Mouse (Mus musculus) liver, adult (tissue): ENCODE measurements around the gene Wwc1.

Experiments
- GATA4 ChIP-seq: IDR thresholded peaks from 2 replicates; pipeline ENCODE4 v1.6.1; 2014; ENCODE audit warnings: mild to moderate bottlenecking, low read length; ENCODE audit not compliant: insufficient replicate concordance

The Wwc1 gene

DNA sequence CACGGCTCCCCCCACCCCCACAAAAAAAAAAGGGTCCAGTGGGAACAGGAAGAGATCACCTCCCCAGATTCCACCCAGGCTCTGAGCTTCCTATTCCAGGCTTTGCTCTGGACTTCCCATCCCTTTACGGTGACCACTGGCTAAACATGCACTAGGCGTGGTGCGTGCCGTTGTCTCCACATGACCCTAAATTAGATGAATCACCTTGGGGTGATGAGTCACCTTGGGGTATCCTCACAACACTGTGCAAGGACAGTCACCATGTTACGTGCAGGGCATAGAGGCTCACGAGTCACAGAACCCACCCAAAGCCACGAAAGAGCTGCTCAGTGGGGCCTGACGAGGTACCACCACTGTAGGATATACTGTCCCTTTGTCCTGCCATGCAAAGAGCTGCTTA, 136.0 kb downstream of the Wwc1 start:
- TF ChIP-seq GATA4: no peak

DNA sequence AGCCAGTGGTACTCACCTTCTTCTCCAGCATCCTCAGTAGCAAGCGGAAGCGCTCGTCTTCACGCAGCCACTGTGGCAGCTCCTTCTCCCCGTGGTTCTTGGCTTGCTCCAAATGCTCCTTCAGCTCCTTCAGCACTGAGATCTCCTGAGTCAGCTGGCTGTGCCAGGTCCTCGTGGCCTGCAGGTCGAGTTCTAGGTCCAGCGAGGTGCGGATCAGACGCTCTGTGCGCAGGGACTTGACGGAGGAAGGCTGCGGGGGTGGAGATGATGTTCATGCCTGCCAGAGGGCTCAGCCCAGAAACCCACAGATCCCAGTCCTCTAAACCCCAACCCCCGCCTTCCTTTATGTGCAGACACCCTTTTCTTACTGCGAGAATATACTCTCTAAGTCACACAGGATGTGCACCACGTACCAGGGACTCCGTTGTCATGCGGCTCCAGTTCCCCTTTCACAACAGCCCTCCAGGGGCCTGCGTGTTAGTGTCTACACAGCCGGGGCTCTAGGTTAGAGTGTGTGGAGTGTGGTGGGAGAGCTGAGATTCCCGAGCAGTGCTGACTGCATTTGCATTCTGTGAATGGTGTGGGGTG, 138.5 kb downstream of the Wwc1 start:
- TF ChIP-seq GATA4: no peak

DNA sequence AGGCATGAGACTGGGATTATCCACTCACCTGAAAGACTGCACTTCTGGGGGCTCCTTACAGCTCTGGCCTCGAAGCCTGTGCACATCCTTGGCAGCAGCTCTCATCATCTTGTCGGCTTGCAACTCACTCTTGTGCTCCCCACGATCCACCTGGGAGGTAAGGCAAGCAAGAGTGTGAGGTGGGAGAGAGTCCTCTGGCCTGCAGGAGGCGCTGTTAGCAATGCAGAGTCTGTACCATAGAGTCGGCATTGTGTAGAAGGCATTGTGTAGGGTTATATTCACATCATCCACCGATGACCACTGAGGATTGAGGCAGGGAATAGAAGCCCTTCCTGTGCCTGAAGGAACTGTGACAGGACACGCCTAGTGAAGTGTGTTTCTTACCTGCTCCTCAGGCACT, 140.0 kb downstream of the Wwc1 start:
- TF ChIP-seq GATA4: no peak

DNA sequence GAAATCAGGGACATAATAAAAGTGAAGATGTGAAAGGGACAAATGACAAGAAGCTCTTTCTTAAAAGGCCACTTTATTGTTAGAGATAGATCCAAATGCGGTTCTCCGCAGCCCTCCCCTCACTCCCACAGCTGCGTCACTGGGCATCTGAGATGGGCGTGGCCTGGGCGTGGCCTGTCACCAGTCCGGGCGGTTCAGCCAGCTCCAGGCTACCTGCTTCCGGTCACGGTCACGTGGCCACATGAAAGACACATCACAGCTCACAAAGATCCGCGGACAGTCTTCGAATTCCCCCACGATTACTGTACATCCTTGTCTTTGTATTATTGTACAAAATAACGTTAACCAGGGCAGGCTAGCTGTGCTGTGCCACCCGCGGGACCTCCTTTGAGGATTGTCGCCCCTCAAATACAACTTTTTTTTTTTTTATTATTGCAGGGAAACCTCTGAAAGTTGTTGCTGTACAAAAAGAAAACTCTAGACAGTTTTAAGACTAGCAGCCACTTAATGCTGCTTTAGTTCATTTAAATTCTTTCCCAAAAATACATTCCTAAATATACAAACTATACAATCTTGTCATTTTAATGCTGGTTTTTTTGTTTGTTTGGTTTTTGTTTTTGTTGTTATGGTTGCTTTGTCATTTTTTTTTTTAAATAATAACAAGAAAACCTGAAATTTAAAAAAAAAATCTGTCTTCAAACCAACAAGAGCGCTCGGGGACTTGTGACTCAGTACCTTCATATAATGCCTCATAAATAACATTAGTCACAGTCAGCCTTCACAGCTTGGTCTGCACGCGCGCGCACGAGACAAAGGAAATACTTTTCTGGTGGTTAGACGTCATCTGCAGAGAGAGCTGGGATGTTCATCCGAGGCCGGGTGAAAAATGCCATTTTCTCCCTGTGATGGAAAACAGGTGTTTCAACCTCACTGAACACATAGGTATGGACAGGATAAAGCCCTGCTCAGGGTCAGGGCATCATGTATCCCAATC, 141.7 kb downstream of the Wwc1 start:
- TF ChIP-seq GATA4: no peak

DNA sequence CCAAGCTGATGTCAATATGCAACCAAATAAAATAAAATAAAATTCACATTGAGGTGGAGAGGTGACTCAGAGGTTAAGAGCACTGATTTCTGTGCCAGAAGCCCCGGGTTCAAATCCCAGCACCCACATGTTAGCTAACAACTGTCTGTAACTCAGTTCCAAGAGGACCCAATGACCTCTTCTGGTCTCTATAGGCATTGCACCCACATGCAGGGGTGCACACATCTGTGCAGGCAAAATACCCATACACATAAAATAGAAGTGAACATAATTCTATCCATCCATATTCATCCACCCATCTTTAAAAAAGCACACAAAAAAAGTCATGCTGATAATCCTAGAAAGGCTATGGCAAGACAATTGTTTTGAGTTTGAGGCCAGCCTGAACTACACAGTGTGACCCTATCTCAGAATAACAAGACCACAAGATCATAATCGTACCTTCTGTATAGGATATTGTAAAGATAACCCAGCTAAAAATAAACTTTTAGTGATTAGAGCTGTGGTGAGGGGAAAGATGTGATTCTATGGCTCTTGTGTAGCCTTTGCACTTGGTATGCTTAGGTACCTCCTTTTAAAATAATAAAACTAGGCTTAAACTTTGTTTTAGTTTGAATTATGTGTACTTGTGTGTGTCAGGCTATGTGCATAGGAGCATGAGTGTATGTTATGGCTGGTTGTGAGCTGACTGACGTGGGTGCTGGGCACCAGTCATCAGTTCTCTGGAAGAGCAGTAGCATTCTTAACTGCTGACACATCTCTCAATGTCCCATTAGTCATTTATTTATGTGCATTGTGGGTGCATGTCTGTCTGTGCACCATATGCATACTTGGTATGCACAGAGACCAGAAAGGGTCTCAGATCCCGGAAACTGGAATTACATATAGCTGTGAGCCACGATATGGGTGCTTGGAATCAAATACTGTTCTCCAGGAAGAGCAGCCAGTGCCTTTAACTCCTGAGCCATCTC, 142.9 kb downstream of the Wwc1 start:
- TF ChIP-seq GATA4: no peak

DNA sequence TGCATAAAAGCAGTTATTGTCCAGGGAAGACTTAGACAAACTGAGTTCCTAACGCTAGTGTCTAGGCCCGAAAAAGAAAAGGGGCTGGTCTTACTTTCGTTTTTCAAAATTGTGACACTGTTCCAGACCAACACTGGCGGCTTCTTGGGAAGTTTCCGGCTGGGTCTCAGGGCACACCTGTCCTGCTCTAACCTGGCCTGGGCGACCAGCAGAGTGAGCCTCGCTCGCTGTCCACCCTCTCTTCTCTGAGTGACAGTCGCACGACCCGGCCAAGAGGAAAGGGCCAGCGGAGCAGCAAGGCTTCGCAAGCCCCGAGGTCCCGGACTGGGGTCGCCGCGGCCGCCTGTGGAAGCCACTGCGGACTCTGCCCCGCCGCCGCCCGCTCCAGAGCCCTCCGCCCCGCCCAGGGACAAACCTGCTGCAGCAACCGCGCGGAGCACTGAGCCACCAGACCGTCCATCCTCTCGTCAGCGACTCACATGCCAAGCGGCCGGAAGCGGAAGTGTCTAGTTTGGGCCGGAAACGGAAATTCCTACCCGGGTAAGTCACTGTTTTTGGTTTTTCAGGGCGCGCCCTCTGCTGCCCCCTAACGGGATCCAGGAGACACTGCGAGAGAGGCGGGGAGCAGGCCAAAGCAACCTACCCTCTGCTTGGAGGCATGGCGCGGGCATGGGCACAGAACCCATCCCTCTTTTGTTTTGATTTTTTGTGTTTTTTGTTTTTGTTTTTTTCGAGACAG, 146.1 kb downstream of the Wwc1 start, which contains the start of gene Rars:
Rars (minus strand) TSS at position 485 of the 739 bp plus-strand sequence.
- no peak for TF ChIP-seq GATA4

DNA sequence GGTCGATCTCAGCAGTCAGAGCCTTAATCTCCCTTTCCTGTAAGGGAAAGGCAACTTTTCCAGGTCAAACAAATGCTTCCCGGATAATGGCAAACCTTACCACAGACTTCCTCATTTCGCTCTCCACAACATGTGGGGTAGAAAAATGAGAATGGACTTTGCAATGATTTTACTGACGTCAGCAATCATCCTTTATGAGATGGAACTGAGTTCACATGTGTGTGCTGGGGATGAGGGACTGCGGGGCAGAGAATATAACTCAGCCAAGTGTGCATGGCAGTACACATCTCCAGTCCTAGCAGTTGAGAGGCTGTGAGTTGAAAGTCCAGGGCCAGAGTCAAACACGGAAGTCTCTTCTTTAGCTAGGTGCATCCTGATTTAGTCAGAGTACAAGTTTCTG, 147.1 kb downstream of the Wwc1 start:
- no peak for TF ChIP-seq GATA4

DNA sequence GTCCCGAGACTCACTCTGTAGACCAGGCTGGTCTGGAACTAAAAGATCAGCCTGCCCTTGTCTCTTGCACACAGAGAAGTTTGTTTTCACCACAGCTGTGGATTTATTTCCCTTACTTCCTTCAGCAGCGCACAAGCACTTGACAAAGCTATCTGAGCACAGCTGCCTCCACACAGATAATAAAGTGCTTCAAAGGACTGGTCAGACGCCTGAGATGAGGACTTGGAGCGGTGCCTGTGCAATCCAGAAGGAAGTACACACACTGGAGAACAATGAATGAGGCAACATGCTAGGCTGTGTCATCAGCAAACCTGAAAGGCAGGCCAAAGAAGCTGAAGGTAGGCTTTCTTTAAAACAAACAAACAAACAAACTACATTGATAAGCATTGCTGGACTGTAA, 148.2 kb downstream of the Wwc1 start:
- TF ChIP-seq GATA4: no peak

DNA sequence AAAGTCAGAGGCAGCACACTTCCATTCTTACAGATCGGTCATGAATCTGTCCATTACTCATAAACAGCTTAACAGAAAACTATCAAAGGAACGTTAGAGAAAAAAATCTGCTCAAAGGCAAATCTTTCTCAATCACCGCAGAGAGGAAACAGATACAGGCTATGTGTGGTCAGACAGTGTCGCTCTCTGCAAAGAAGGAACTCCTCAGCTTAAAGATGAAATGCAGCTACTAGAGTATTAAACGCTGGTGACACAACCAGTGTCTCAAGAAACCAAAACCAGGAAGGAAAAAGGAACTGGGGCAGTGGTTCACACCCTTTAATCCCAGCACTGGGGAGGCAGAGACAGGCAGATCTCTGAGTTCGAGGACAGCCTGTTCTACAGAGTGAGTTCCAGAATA, 152.6 kb downstream of the Wwc1 start:
- no peak for TF ChIP-seq GATA4

DNA sequence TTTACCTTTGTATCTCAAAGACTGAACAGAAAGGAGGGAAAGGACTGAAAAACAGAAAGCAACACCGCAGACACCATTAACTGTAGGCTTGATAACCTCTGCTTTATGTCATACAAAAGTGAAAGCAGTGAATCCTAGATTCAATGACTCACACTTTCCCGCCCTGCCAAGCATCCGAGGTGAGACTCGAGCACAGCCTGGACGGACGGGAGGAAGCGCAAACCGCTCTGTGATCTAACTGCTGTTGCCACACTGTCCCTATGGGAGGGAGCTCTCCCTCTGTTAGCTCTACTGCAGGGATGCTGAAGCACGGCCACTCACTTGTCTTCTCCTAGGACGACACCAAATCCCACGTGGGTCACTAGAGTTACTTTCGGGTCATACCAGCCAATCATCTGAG, 164.0 kb downstream of the Wwc1 start:
- TF ChIP-seq GATA4: no peak

DNA sequence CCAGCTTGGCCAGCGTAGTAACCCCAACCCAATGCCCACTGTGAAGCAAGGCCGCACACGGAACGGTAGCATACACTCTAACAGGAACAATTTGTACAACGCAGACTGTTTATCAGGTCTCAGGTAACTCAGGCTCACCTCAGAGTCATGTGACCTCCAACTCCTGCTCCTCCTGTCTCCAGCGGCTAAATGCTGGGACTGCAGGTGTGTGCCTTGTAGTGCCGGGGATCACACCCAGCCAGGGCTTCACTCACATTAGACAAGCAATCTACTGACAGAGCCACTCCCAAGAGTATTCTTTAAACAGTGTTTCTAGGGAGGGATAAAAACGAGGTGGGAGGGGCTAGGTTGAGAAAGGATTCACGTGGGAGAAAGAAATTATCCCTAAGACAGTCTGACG, 168.9 kb downstream of the Wwc1 start:
- TF ChIP-seq GATA4: no peak

DNA sequence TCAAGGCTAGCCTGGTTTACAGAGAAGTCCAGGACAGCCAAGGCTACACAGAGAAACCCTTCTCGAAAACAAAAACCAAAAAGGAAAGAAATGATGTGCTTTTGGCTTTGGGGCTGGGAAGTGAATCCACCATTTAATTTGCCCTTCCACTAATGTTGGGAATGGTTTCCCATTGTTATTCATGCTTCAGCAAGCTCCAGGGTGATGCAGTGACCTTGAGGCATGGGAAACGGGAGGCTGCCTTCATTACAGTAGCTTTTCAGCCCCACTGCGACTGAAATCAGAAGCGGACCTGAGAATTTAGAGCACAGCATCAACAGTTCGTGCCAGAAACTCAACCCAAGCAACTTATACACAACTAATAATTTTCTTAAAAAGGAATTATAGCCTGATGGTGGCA, 179.0 kb downstream of the Wwc1 start:
- TF ChIP-seq GATA4: no peak

DNA sequence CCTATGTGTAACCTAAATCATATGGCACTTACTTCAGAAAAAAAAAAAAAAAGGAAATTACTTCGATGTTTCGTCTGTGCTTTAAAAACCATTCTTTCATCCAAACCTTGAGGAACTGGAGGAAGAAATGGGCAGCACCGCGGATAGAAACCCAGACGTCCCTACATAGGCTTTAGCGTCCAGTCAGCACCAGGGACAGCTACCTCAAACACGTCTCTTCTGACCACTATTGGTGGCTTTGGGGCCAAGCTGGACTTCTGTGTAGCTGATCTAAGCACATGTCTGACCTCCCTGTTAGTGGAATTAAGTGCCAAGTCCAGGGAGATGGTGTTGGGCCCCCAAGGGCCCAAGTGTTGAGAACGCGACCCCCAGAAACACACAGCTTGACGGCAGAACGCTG, 181.5 kb downstream of the Wwc1 start, which contains the start of gene Fbll1:
Fbll1 (minus strand) TSS at position 11 of the 400 bp plus-strand sequence.
- TF ChIP-seq GATA4: no peak

DNA sequence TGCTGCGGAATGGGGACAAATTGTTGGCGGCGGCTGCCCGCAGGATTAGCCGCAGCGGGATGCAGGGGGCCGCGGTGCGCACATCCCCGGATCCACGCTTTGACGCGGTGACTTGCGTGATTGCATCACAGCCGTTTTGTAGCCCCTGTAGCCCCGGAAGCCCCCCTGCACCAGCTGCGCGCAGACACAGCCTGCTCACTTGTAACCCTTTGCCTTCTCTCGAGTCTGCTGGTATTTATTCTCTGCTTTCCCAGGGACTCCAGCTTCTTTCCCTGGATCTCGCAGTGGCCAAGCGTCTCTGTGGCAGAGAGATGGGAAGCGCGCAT, 181.9 kb downstream of the Wwc1 start:
- TF ChIP-seq GATA4: no peak

DNA sequence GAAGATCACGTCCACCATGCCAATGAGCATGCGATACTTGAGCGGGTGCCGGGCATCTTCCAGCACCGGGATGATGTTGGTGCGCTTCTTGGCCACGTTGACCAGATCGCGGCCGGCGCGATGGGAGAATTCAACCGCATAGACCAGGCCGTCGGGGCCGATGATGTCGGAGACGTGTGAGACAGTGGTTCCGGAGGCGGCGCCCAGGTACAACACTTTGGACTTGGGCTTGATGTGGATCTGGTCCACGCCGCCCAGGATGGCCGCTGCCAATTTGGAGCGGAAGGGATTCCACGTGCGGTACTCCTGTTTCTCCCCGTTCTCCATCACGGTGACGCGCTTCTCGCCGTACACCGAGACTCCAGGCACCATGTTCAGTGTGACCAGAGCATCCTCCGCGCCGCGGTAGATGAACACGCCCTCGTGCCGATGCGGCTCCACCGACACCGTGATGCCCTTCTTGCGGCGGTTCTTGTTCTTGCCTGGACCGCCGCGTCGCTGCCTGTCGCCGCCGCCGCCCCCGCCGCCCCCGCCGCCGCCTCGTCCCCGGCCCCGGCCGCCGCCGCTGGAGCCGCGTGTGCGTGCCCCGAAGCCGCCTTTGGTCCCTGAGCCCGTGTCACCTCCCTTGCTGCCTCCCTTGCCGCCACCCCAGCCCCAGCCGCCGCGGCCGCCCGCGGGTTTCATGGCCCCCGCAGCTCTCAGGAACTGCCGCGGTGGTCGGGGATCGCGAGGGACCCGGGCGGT, 182.4 kb downstream of the Wwc1 start:
- no peak for TF ChIP-seq GATA4

DNA sequence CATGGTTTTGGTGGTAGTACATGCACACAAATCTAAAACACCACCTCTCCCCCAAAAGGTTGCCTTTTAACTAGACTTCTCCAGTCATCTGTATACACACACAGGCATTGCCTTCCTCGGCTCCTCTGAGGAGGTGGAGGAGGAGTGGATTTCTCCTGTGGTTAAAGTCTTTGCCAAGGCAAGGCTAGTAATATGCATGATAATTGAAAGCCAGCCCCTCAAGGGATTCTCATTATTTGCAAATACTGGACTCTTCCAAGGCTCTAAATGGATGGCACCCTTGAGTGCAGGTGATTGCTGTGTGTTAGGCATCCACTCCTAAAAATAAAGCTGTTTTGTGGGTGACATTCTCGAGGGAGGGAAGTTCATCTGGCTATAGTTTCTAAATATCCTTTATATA, 191.9 kb downstream of the Wwc1 start:
- no peak for TF ChIP-seq GATA4
